Mouse (Mus musculus): ENCODE data around the gene Gba2. TPM values are rescaled to one million over a fixed set of nuclear protein-coding genes. Genes with fewer than 3 reads are reported as not detected.

Gene Gba2
- polyA plus RNA-seq, 2 experiments = 10.5 to 12.5 TPM

- Histone ChIP-seq H3K9me3 (ENCODE audit: control insufficient read depth, low read length) (no peaks in the 10 kb centered on the region), H3K9ac (replicated peaks) (no peak overlapping the region), H3K4me1 (replicated peaks; ENCODE audit: control insufficient read depth in 2 of 2, insufficient read depth in 2 of 2, low read length in 1 of 2) (peaks cover 9 to 15% of the 10 kb centered on the region in 2 experiments), H3K4me3 (ENCODE audit: insufficient read depth in 1 of 2, low read depth in 2 of 2, low read length in 2 of 2) (no peak overlapping the region), H3K36me3 (replicated peaks; ENCODE audit: control insufficient read depth, insufficient read depth, low read depth) (peaks cover 8% of the 10 kb centered on the region), H3K27me3 (ENCODE audit: control insufficient read depth, insufficient read depth, low read length) (no peaks in the 10 kb centered on the region), H3K27ac (no peak overlapping the region), H3K4me2 (ENCODE audit: low read depth) (0 out of 2 replicates have a peak overlapping the region, but pooled peaks have one; percentile 8)
- TF ChIP-seq CTCF (IDR thresholded peaks at IDR 0.05; ENCODE audit: low read depth) = no peak
- TF ChIP-seq EP300 (IDR thresholded peaks at IDR 0.05; ENCODE audit: low read depth) = no peak
- DNase-seq (ENCODE audit: low read depth in 3 of 3, low spot score in 3 of 3) (no peak), ATAC-seq (ENCODE audit: insufficient read depth) (peak; percentile 21; the same call in 1 of the 2 replicates)
- 17% methylated on average over 7 of the region's 7 CpGs for WGBS (ENCODE audit: insufficient replicate concordance)
Observed at GRCm38 (mm10) chr4:43587681-43588080, 9.0 kb upstream of the Gba2 start.

- no peaks in the 10 kb centered on the region for H3K27me3 ChIP-seq (ENCODE audit: control insufficient read depth, insufficient read depth, low read length)
- no peak for ATAC-seq (ENCODE audit: insufficient read depth)
- WGBS (ENCODE audit: insufficient replicate concordance) = 79% methylated on average over 8 of the region's 8 CpGs
- no peak for DNase-seq (ENCODE audit: low read depth in 3 of 3, low spot score in 3 of 3)
- H3K27ac ChIP-seq = no peak overlapping the region
- H3K9ac ChIP-seq (replicated peaks) = no peak overlapping the region
- peaks cover 20% of the 10 kb centered on the region for H3K36me3 ChIP-seq (replicated peaks; ENCODE audit: control insufficient read depth, insufficient read depth, low read depth)
- no peak overlapping the region for H3K4me2 ChIP-seq (ENCODE audit: low read depth)
- no peak for TF ChIP-seq EP300 (IDR thresholded peaks at IDR 0.05; ENCODE audit: low read depth)
- TF ChIP-seq CTCF (IDR thresholded peaks at IDR 0.05; ENCODE audit: low read depth) = no peak
- H3K4me3 ChIP-seq (ENCODE audit: insufficient read depth in 1 of 2, low read depth in 2 of 2, low read length in 2 of 2) = no peak overlapping the region
- peaks cover 9 to 15% of the 10 kb centered on the region in 2 experiments for H3K4me1 ChIP-seq (replicated peaks; ENCODE audit: control insufficient read depth in 2 of 2, insufficient read depth in 2 of 2, low read length in 1 of 2)
- H3K9me3 ChIP-seq (ENCODE audit: control insufficient read depth, low read length) = no peaks in the 10 kb centered on the region
Observed at GRCm38 (mm10) chr4:43586411-43586810, 7.7 kb upstream of the Gba2 start.

- DNase-seq (ENCODE audit: low read depth in 3 of 3, low spot score in 3 of 3) (no peak), ATAC-seq (ENCODE audit: insufficient read depth) (no peak)
- no peaks in the 10 kb centered on the region for H3K27me3 ChIP-seq (ENCODE audit: control insufficient read depth, insufficient read depth, low read length)
- TF ChIP-seq CTCF (IDR thresholded peaks at IDR 0.05; ENCODE audit: low read depth) (no peak), EP300 (IDR thresholded peaks at IDR 0.05; ENCODE audit: low read depth) (no peak)
- H3K9ac ChIP-seq (replicated peaks) = no peak overlapping the region
- peaks cover 27% of the 10 kb centered on the region for H3K36me3 ChIP-seq (replicated peaks; ENCODE audit: control insufficient read depth, insufficient read depth, low read depth)
- no peak overlapping the region for H3K4me3 ChIP-seq (ENCODE audit: insufficient read depth in 1 of 2, low read depth in 2 of 2, low read length in 2 of 2)
- no peak overlapping the region for H3K27ac ChIP-seq
- H3K4me1 ChIP-seq (replicated peaks; ENCODE audit: control insufficient read depth in 2 of 2, insufficient read depth in 2 of 2, low read length in 1 of 2) = peaks cover 6 to 15% of the 10 kb centered on the region in 2 experiments
- no peak overlapping the region for H3K4me2 ChIP-seq (ENCODE audit: low read depth)
- no peaks in the 10 kb centered on the region for H3K9me3 ChIP-seq (ENCODE audit: control insufficient read depth, low read length)
- 74% methylated on average over 10 of the region's 10 CpGs for WGBS (ENCODE audit: insufficient replicate concordance)
Observed at GRCm38 (mm10) chr4:43585682-43586081, 7.0 kb upstream of the Gba2 start.

DNA sequence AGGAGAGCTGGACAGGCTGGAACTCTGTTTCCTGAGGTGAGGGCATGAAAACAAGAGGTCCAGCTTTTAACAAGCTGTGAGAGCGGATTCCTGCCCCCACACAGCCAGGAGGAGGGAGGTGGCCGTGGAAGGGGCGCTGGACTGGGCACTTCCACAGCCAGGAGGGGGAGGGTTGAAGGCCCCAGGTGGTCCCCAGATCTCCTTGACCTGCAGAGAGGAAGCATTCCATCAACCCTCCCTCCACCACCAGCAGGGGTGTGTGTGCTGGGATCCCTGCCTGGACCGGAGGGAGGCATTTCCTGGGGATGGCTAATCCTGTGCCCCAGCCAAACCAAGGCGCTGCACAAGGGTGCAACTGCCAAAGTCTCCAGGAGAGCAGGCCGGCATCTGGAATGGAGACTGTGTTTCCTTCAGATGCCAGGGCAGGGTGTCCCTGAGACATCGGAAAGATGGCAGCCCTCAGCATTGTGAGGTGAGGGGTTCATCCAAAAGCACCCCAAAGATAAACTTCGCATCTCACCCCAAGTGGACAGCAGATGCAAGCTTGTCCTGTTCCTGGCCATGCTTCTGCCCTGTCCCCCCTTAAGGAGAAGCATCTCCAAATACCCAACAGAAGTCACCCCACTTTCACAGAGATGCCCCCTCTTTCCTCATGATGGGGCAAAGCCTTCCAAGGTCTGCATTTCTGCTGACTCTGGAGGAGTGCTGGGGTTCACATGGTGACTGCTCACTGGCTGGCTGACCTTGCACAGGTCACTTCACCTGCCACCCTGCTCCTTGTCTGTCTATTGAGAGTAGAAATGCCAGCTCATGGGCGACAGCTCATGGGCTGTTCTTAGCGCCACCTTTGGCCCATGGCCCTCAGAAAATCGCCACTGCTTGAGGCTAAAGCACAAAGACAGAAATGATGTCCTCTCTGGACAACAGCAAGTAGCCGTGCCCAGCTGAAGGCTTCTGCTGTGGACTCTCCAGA is 6.1 kb upstream of the Gba2 start, which contains the start of gene Msmp:
Msmp (minus strand) TSS at position 51 of the 973 bp plus-strand sequence.
- DNase-seq (ENCODE audit: low read depth in 3 of 3, low spot score in 3 of 3) (no peak), ATAC-seq (ENCODE audit: insufficient read depth) (no peak)
- TF ChIP-seq CTCF (IDR thresholded peaks at IDR 0.05; ENCODE audit: low read depth) (no peak), EP300 (IDR thresholded peaks at IDR 0.05; ENCODE audit: low read depth) (no peak)
- Histone ChIP-seq H3K36me3 (replicated peaks; ENCODE audit: control insufficient read depth, insufficient read depth, low read depth) (peaks cover 27% of the 10 kb centered on the region), H3K27ac (no peak within 1 kb of the TSS), H3K4me3 (ENCODE audit: insufficient read depth in 1 of 2, low read depth in 2 of 2, low read length in 2 of 2) (no peak within 1 kb of the TSS), H3K4me2 (ENCODE audit: low read depth) (no peak within 1 kb of the TSS), H3K27me3 (ENCODE audit: control insufficient read depth, insufficient read depth, low read length) (no peaks in the 10 kb centered on the region), H3K4me1 (replicated peaks; ENCODE audit: control insufficient read depth in 2 of 2, insufficient read depth in 2 of 2, low read length in 1 of 2) (peaks cover 6 to 16% of the 10 kb centered on the region in 2 experiments), H3K9ac (replicated peaks) (no peak within 1 kb of the TSS), H3K9me3 (ENCODE audit: control insufficient read depth, low read length) (no peaks in the 10 kb centered on the region)
- 74% methylated on average over 12 of the region's 12 CpGs for WGBS (ENCODE audit: insufficient replicate concordance)

- Histone ChIP-seq H3K27me3 (ENCODE audit: control insufficient read depth, insufficient read depth, low read length) (no peaks in the 10 kb centered on the region), H3K9me3 (ENCODE audit: control insufficient read depth, low read length) (no peaks in the 10 kb centered on the region), H3K4me1 (replicated peaks; ENCODE audit: control insufficient read depth in 2 of 2, insufficient read depth in 2 of 2, low read length in 1 of 2) (peaks cover 6 to 15% of the 10 kb centered on the region in 2 experiments), H3K4me3 (ENCODE audit: insufficient read depth in 1 of 2, low read depth in 2 of 2, low read length in 2 of 2) (no peak overlapping the region), H3K27ac (no peak overlapping the region), H3K4me2 (ENCODE audit: low read depth) (no peak overlapping the region), H3K9ac (replicated peaks) (no peak overlapping the region), H3K36me3 (replicated peaks; ENCODE audit: control insufficient read depth, insufficient read depth, low read depth) (peaks cover 27% of the 10 kb centered on the region)
- DNase-seq (ENCODE audit: low read depth in 3 of 3, low spot score in 3 of 3) = no peak
- no peak for ATAC-seq (ENCODE audit: insufficient read depth)
- 66% methylated on average over 7 of the region's 7 CpGs for WGBS (ENCODE audit: insufficient replicate concordance)
- TF ChIP-seq CTCF (IDR thresholded peaks at IDR 0.05; ENCODE audit: low read depth) = no peak
- no peak for TF ChIP-seq EP300 (IDR thresholded peaks at IDR 0.05; ENCODE audit: low read depth)
Observed at GRCm38 (mm10) chr4:43583421-43583820, 4.7 kb upstream of the Gba2 start.

Measured in liver, embryonic 14.5 days (tissue).